9 mouse cellular contexts compared by ENCODE assay signal in the genomic region with DNA sequence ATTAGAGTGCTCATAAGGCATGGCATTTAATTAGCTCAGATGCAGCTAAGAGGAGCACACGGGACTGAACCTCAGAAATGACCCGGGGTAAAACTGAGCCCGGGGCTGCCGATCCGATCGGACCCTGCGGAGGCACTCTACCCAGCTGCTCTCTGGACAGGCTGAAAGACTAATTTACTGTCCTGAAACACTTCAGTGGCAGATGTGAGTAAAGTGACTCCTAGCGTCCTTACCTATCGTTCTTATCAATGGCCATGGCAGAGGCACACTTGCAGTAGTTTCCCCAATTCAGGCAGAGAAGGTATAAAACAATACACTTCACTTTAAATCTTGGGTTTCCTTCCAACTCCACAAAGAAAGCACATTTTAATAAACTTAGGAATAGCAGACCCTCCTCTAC.
A peak's percentile ranks its signal among the peaks of the same experiment; 100 is the strongest.
DNase-seq lines count a peak whose midpoint lies in the region; ATAC-seq and TF ChIP-seq lines count a peak whose summit lies in the region.
"Had no signal": no experiment of that assay in that cellular context is flagged by ENCODE, and none has a peak within 500 bp of the region (broad histone marks: within the 10 kb centered on the region; RNA-seq: fewer than 3 reads in every experiment).

No protein-coding gene starts in this region.

- H3K9me3 ChIP-seq in heart, embryonic 16.5 days (replicated peaks; ENCODE audit: control insufficient read depth, low read length) = no peaks in the 10 kb centered on the region
- no peaks in the 10 kb centered on the region for H3K9me3 ChIP-seq in liver, embryonic 13.5 days (replicated peaks)

- peak overlapping the region; percentile 22 for H3K9ac ChIP-seq in heart, adult 2 months (ENCODE audit: low read depth, low read length)
- peak overlapping the region; percentile 56 for H3K9ac ChIP-seq in heart, embryonic 16.5 days (ENCODE audit: low read length)
- peak overlapping the region; percentile 41; the same call in 1 of the 2 replicates for H3K9ac ChIP-seq in liver, embryonic 13.5 days
- H3K9ac ChIP-seq: forebrain, postnatal 0 days had no signal

- H3K4me2 ChIP-seq in heart, embryonic 16.5 days (ENCODE audit: low read depth, low read length) = peak overlapping the region; percentile 46
- peak overlapping the region; percentile 33 for H3K4me2 ChIP-seq in liver, embryonic 13.5 days

- TF ChIP-seq POLR2A in heart, adult 2 months (IDR thresholded peaks at IDR 0.05; ENCODE audit: insufficient read depth, low read depth, low read length) = no peak

- TF ChIP-seq EP300 in heart, adult 2 months (IDR thresholded peaks at IDR 0.05; ENCODE audit: insufficient read depth, low read depth, low read length) = no peak

- DNase-seq in heart, adult 2 months = no peak
- no peak for DNase-seq in heart, adult 9 months (ENCODE audit: low spot score in 2 of 2)
- DNase-seq in liver, embryonic 13.5 days = no peak
- no peak for DNase-seq in adrenal gland, postnatal 36 days
- no peak for DNase-seq in right cerebral cortex, postnatal 25 days
- no peak for DNase-seq in spleen, postnatal 4 days (ENCODE audit: low spot score in 2 of 2)
- DNase-seq: forebrain, postnatal 0 days had no signal

- no peaks in the 10 kb centered on the region for H3K79me2 ChIP-seq in heart, adult 2 months (replicated peaks; ENCODE audit: control insufficient read depth, insufficient read depth, low read length)
- peaks cover 50% of the 10 kb centered on the region for H3K79me2 ChIP-seq in C2C12 (ENCODE audit: control insufficient read depth, insufficient read depth)

- H3K27ac ChIP-seq in heart, adult 2 months = peak overlapping the region; percentile 44
- no peak overlapping the region for H3K27ac ChIP-seq in heart, embryonic 16.5 days (ENCODE audit: low read length)
- no peak overlapping the region for H3K27ac ChIP-seq in liver, embryonic 13.5 days

- 39% methylated on average over 9 of the region's 9 CpGs for WGBS in heart, adult 2 months
- WGBS in heart, embryonic 16.5 days = 25% methylated on average over 9 of the region's 9 CpGs
- 49% methylated on average over 9 of the region's 9 CpGs for WGBS in liver, embryonic 13.5 days (ENCODE audit: insufficient replicate concordance)

- no peak for ATAC-seq in heart, embryonic 16.5 days (replicated peaks; ENCODE audit: extremely low read depth, insufficient read depth, low FRiP score)
- peak; percentile 34; the same call in 1 of the 2 replicates for ATAC-seq in liver, embryonic 13.5 days (ENCODE audit: low read depth)

- TF ChIP-seq CTCF in heart, adult 2 months (IDR thresholded peaks at IDR 0.05) = no peak
- no peak for TF ChIP-seq CTCF in C2C12 (IDR thresholded peaks at IDR 0.05; ENCODE audit: control insufficient read depth, insufficient read depth, insufficient read length)

- H3ac ChIP-seq in C2C12 (ENCODE audit: control insufficient read depth, insufficient read length, low read depth) = peak overlapping the region; percentile 65

- H3K4me3 ChIP-seq in heart, adult 2 months = peak overlapping the region; percentile 13
- H3K4me3 ChIP-seq in C2C12 (ENCODE audit: insufficient read depth, poor library complexity, severe bottlenecking) = peak overlapping the region; percentile 33
- peak overlapping the region; percentile 29 for H3K4me3 ChIP-seq in heart, embryonic 16.5 days (ENCODE audit: low read length)
- peak overlapping the region; percentile 23 for H3K4me3 ChIP-seq in liver, embryonic 13.5 days (replicated peaks)

- H3K27me3 ChIP-seq in heart, adult 2 months (ENCODE audit: control insufficient read depth, insufficient read depth, low read length) = no peaks in the 10 kb centered on the region
- no peaks in the 10 kb centered on the region for H3K27me3 ChIP-seq in C2C12 (ENCODE audit: control insufficient read depth, insufficient read depth, insufficient read length)
- no peaks in the 10 kb centered on the region for H3K27me3 ChIP-seq in heart, embryonic 16.5 days (ENCODE audit: control insufficient read depth, insufficient read depth, low read length)
- no peaks in the 10 kb centered on the region for H3K27me3 ChIP-seq in liver, embryonic 13.5 days

- intact Hi-C loops in heart, adult 2 months (cut with DNase I) = loop anchor here (10.0 kb wide), 1 partner anchor 68 kb away; no protein-coding TSS in a partner anchor

- no peaks in the 10 kb centered on the region; the same call in 1 of the 2 replicates for H3K36me3 ChIP-seq in heart, adult 2 months (ENCODE audit: control insufficient read depth, insufficient read depth, low read length)
- H3K36me3 ChIP-seq in C2C12 (ENCODE audit: control insufficient read depth, insufficient read depth) = no peaks in the 10 kb centered on the region
- H3K36me3 ChIP-seq in heart, embryonic 16.5 days (ENCODE audit: control insufficient read depth, insufficient read depth) = no peaks in the 10 kb centered on the region
- H3K36me3 ChIP-seq in liver, embryonic 13.5 days = no peaks in the 10 kb centered on the region

- peaks cover 7% of the 10 kb centered on the region for H3K4me1 ChIP-seq in heart, adult 2 months (ENCODE audit: control insufficient read depth, insufficient read depth, low read length)
- peaks cover 31% of the 10 kb centered on the region for H3K4me1 ChIP-seq in heart, embryonic 16.5 days (ENCODE audit: control insufficient read depth, insufficient read depth, low read length)
- H3K4me1 ChIP-seq in liver, embryonic 13.5 days (replicated peaks) = peaks cover 46% of the 10 kb centered on the region

- H3K79me3 ChIP-seq in C2C12 (ENCODE audit: low read depth) = peaks cover 32% of the 10 kb centered on the region

TF ChIP-seq in C2C12, 6 proteins besides CTCF, POLR2A, EP300 and RAD21:
- TF ChIP-seq USF1 (IDR thresholded peaks at IDR 0.05; ENCODE audit: low read depth) (no peak), MYOD1 (IDR thresholded peaks at IDR 0.05; ENCODE audit: control insufficient read depth, insufficient read length, low read depth) (no peak), MAX (IDR thresholded peaks at IDR 0.05) (no peak), FOSL1 (IDR thresholded peaks at IDR 0.05; ENCODE audit: insufficient read depth, low read length, poor library complexity, severe bottlenecking) (no peak)
